ENCODE assay signal across 25 mouse cellular contexts in genomic region chr8:126068136-126068535, GRCm38 (mm10).
DNase-seq lines count a peak whose midpoint lies in the region; ATAC-seq and TF ChIP-seq lines count a peak whose summit lies in the region.
"Had no signal": no experiment of that assay in that cellular context is flagged by ENCODE, and none has a peak within 500 bp of the region (broad histone marks: within the 10 kb centered on the region; RNA-seq: fewer than 3 reads in every experiment).

No protein-coding gene starts in this region.

- H3K27me3 ChIP-seq in forebrain, embryonic 15.5 days: no peaks in the 10 kb centered on the region
- H3K27me3 ChIP-seq in forebrain, embryonic 12.5 days: no peaks in the 10 kb centered on the region; the same call in 1 of the 2 replicates
- H3K27me3 ChIP-seq in midbrain, postnatal 0 days (ENCODE audit: insufficient read depth, low read length): no peaks in the 10 kb centered on the region
- no peaks in the 10 kb centered on the region for H3K27me3 ChIP-seq in midbrain, embryonic 10.5 days (ENCODE audit: low read depth, poor library complexity, severe bottlenecking)
- H3K27me3 ChIP-seq: hindbrain, embryonic 12.5 days; limb, embryonic 12.5 days; liver, embryonic 12.5 days; neural tube, embryonic 12.5 days had no signal

- peak; percentile 39 for DNase-seq in midbrain, postnatal 0 days (ENCODE audit: low spot score)
- DNase-seq in midbrain, embryonic 10.5 days (ENCODE audit: low spot score): no peak
- peak; percentile 70 for DNase-seq in cerebellum, adult 9-11 months
- no peak for DNase-seq in adrenal gland, adult (ENCODE audit: inconsistent age in 2 of 2, low spot score in 1 of 2)
- no peak for DNase-seq in right cerebral cortex, postnatal 25 days
- DNase-seq: adrenal gland, postnatal 25 days; embryo, embryonic 11 days; heart, postnatal 10 days; kidney, postnatal 4 days; layer of hippocampus, adult 9-11 months; lung, embryonic 14.5 days; lung, postnatal 36 days; spleen, adult 18-20 months; thymus, postnatal 36 days had no signal

- no peak for TF ChIP-seq CTCF in midbrain, postnatal 0 days (IDR thresholded peaks at IDR 0.05)

- peak overlapping the region; percentile 48 for H3K27ac ChIP-seq in forebrain, embryonic 15.5 days (replicated peaks)
- no peak overlapping the region for H3K27ac ChIP-seq in forebrain, embryonic 12.5 days
- no peak overlapping the region for H3K27ac ChIP-seq in midbrain, postnatal 0 days (ENCODE audit: low read depth, low read length)
- no peak overlapping the region for H3K27ac ChIP-seq in midbrain, embryonic 10.5 days (replicated peaks)
- H3K27ac ChIP-seq: hindbrain, embryonic 12.5 days; kidney, embryonic 15.5 days; limb, embryonic 12.5 days; liver, embryonic 12.5 days; neural tube, embryonic 12.5 days had no signal

- WGBS in forebrain, embryonic 15.5 days: 47% methylated on average over 6 of the region's 6 CpGs
- 79% methylated on average over 6 of the region's 6 CpGs for WGBS in forebrain, embryonic 12.5 days
- 46% methylated on average over 6 of the region's 6 CpGs for WGBS in midbrain, postnatal 0 days
- 77% methylated on average over 6 of the region's 6 CpGs for WGBS in midbrain, embryonic 10.5 days

- no peak overlapping the region for H3K9ac ChIP-seq in forebrain, embryonic 15.5 days (replicated peaks)
- no peak overlapping the region for H3K9ac ChIP-seq in forebrain, embryonic 12.5 days
- no peak overlapping the region for H3K9ac ChIP-seq in midbrain, postnatal 0 days (replicated peaks; ENCODE audit: low read length, poor library complexity, severe bottlenecking)
- H3K9ac ChIP-seq: hindbrain, embryonic 12.5 days; kidney, embryonic 15.5 days; limb, embryonic 12.5 days; liver, embryonic 12.5 days; lung, embryonic 14.5 days; neural tube, embryonic 12.5 days had no signal

- no peak overlapping the region for H3K4me2 ChIP-seq in forebrain, embryonic 15.5 days (replicated peaks)
- no peak overlapping the region for H3K4me2 ChIP-seq in forebrain, embryonic 12.5 days
- no peak overlapping the region for H3K4me2 ChIP-seq in midbrain, postnatal 0 days (ENCODE audit: low read depth, low read length, poor library complexity, severe bottlenecking)
- H3K4me2 ChIP-seq: heart, embryonic 11.5 days; hindbrain, embryonic 12.5 days; kidney, embryonic 15.5 days; limb, embryonic 12.5 days; liver, embryonic 12.5 days; lung, embryonic 14.5 days; neural tube, embryonic 12.5 days had no signal

- H3K4me3 ChIP-seq in forebrain, embryonic 15.5 days: no peak overlapping the region
- H3K4me3 ChIP-seq in forebrain, embryonic 12.5 days (replicated peaks): no peak overlapping the region
- H3K4me3 ChIP-seq in midbrain, postnatal 0 days (ENCODE audit: low read depth, low read length): no peak overlapping the region
- H3K4me3 ChIP-seq in midbrain, embryonic 10.5 days: no peak overlapping the region
- H3K4me3 ChIP-seq: hindbrain, embryonic 12.5 days; kidney, embryonic 15.5 days; limb, embryonic 12.5 days; liver, embryonic 12.5 days; neural tube, embryonic 12.5 days had no signal

- no peaks in the 10 kb centered on the region for H3K36me3 ChIP-seq in forebrain, embryonic 15.5 days
- no peaks in the 10 kb centered on the region for H3K36me3 ChIP-seq in forebrain, embryonic 12.5 days (replicated peaks)
- H3K36me3 ChIP-seq in midbrain, postnatal 0 days (ENCODE audit: insufficient read depth, low read length): no peaks in the 10 kb centered on the region
- no peaks in the 10 kb centered on the region for H3K36me3 ChIP-seq in midbrain, embryonic 10.5 days
- H3K36me3 ChIP-seq: G1E; hindbrain, embryonic 12.5 days; kidney, embryonic 15.5 days; limb, embryonic 12.5 days; liver, embryonic 12.5 days; neural tube, embryonic 12.5 days had no signal

- peaks cover 21% of the 10 kb centered on the region for H3K4me1 ChIP-seq in forebrain, embryonic 15.5 days
- peaks cover 6% of the 10 kb centered on the region for H3K4me1 ChIP-seq in forebrain, embryonic 12.5 days
- peaks cover 15% of the 10 kb centered on the region for H3K4me1 ChIP-seq in midbrain, postnatal 0 days (ENCODE audit: insufficient read depth, low read length)
- H3K4me1 ChIP-seq in midbrain, embryonic 10.5 days: peaks cover 10% of the 10 kb centered on the region
- H3K4me1 ChIP-seq: liver, embryonic 12.5 days had no signal

- H3K9me3 ChIP-seq in forebrain, embryonic 15.5 days: no peaks in the 10 kb centered on the region
- H3K9me3 ChIP-seq in forebrain, embryonic 12.5 days: no peaks in the 10 kb centered on the region
- H3K9me3 ChIP-seq in midbrain, postnatal 0 days (ENCODE audit: low read length): no peaks in the 10 kb centered on the region
- no peaks in the 10 kb centered on the region for H3K9me3 ChIP-seq in midbrain, embryonic 10.5 days (replicated peaks)
- H3K9me3 ChIP-seq: hindbrain, embryonic 12.5 days; kidney, embryonic 15.5 days; liver, embryonic 12.5 days; neural tube, embryonic 12.5 days had no signal

- 0 out of 2 replicates have a peak, but pooled peaks have one; percentile 15 for ATAC-seq in forebrain, embryonic 15.5 days (replicated peaks)
- no peak for ATAC-seq in forebrain, embryonic 12.5 days (ENCODE audit: low FRiP score)
- no peak for ATAC-seq in midbrain, postnatal 0 days (ENCODE audit: low FRiP score)
- ATAC-seq: activated CD4-positive, CD25-positive, alpha-beta regulatory T cell, adult 4 months; intestine, postnatal 0 days; liver, embryonic 12.5 days had no signal

Comparison
In these comparisons a context has a peak if more than half of its experiments do, and no peak if none do; other contexts are left out.
1. DNase-seq: peak in midbrain, postnatal 0 days (single experiment) and cerebellum, adult 9-11 months (single experiment); none in midbrain, embryonic 10.5 days (single experiment), adrenal gland, adult (0 of 2) and right cerebral cortex, postnatal 25 days (single experiment).